14 mouse cellular contexts compared by ENCODE assay signal in genomic region chr4:120674775-120675451, GRCm38 (mm10). TPM values are rescaled to one million over a fixed set of nuclear protein-coding genes. Genes with fewer than 3 reads are reported as not detected.
DNase-seq lines count a peak whose midpoint lies in the region; ATAC-seq and TF ChIP-seq lines count a peak whose summit lies in the region.
"Had no signal": no experiment of that assay in that cellular context is flagged by ENCODE, and none has a peak within 500 bp of the region (broad histone marks: within the 10 kb centered on the region; RNA-seq: fewer than 3 reads in every experiment).

No protein-coding gene starts in this region.

- no peak for TF ChIP-seq CTCF in left cerebral cortex, adult 2 months (IDR thresholded peaks at IDR 0.05)

- ATAC-seq in lung, embryonic 15.5 days (ENCODE audit: borderline replicate concordance, extremely low read depth, low FRiP score, low TSS enrichment), result peak; percentile 59; the same call in 1 of the 2 replicates
- peak; percentile 89 for ATAC-seq in erythroblast, adult 5-6 weeks (replicated peaks; ENCODE audit: low FRiP score, poor library complexity, severe bottlenecking)
- peak; percentile 99 for ATAC-seq in liver, embryonic 16.5 days (ENCODE audit: low read depth)
- peak; percentile 56; the same call in 1 of the 2 replicates for ATAC-seq in stomach, embryonic 16.5 days (ENCODE audit: insufficient read depth, low FRiP score)
- ATAC-seq in forebrain, embryonic 12.5 days (ENCODE audit: low FRiP score), result no peak
- ATAC-seq: hindbrain, embryonic 16.5 days had no signal

- H3K4me3 ChIP-seq in lung, embryonic 15.5 days, result no peak overlapping the region
- H3K4me3 ChIP-seq in liver, embryonic 16.5 days (ENCODE audit: low read depth, low read length), result no peak overlapping the region
- H3K4me3 ChIP-seq in stomach, embryonic 16.5 days (replicated peaks; ENCODE audit: low read length), result no peak overlapping the region
- H3K4me3 ChIP-seq in forebrain, embryonic 12.5 days (replicated peaks), result no peak overlapping the region
- no peak overlapping the region for H3K4me3 ChIP-seq in left cerebral cortex, adult 2 months
- H3K4me3 ChIP-seq: myocyte had no signal

- H3K27me3 ChIP-seq in lung, embryonic 15.5 days, result 0 out of 2 replicates have a peak, but pooled peaks cover 4% of the 10 kb centered on the region
- H3K27me3 ChIP-seq in liver, embryonic 16.5 days (ENCODE audit: control insufficient read depth, insufficient read depth, low read depth, low read length), result no peaks in the 10 kb centered on the region
- H3K27me3 ChIP-seq in stomach, embryonic 16.5 days (ENCODE audit: control insufficient read depth, insufficient read depth, low read length), result no peaks in the 10 kb centered on the region
- peaks cover 18% of the 10 kb centered on the region for H3K27me3 ChIP-seq in forebrain, embryonic 12.5 days
- H3K27me3 ChIP-seq: CH12.LX had no signal

- H3K36me3 ChIP-seq in lung, embryonic 15.5 days, result no peaks in the 10 kb centered on the region
- H3K36me3 ChIP-seq in liver, embryonic 16.5 days (ENCODE audit: control insufficient read depth, insufficient read depth), result no peaks in the 10 kb centered on the region
- H3K36me3 ChIP-seq in stomach, embryonic 16.5 days (ENCODE audit: control insufficient read depth, insufficient read depth, low read length), result no peaks in the 10 kb centered on the region
- no peaks in the 10 kb centered on the region for H3K36me3 ChIP-seq in forebrain, embryonic 12.5 days (replicated peaks)

- no peak overlapping the region for H3K27ac ChIP-seq in lung, embryonic 15.5 days
- peak overlapping the region; percentile 92 for H3K27ac ChIP-seq in liver, embryonic 16.5 days (ENCODE audit: low read length)
- H3K27ac ChIP-seq in stomach, embryonic 16.5 days (ENCODE audit: low read length), result no peak overlapping the region
- no peak overlapping the region for H3K27ac ChIP-seq in forebrain, embryonic 12.5 days
- no peak overlapping the region for H3K27ac ChIP-seq in left cerebral cortex, adult 2 months
- H3K27ac ChIP-seq: kidney, postnatal 0 days had no signal

- no peak for DNase-seq in lung, postnatal 10 days
- DNase-seq in layer of hippocampus, adult 9-10 months (ENCODE audit: low spot score), result no peak
- no peak for DNase-seq in left cerebral cortex, adult 2 months (ENCODE audit: extremely low spot score in 1 of 2, low spot score in 2 of 2)
- DNase-seq: adrenal gland, adult 2 months; right cerebral cortex, postnatal 25 days had no signal

- no peak overlapping the region for H3K4me2 ChIP-seq in lung, embryonic 15.5 days
- peak overlapping the region; percentile 51 for H3K4me2 ChIP-seq in liver, embryonic 16.5 days (ENCODE audit: low read depth, low read length)
- H3K4me2 ChIP-seq in stomach, embryonic 16.5 days (ENCODE audit: low read depth, low read length), result no peak overlapping the region
- H3K4me2 ChIP-seq in forebrain, embryonic 12.5 days, result no peak overlapping the region

- WGBS in lung, embryonic 15.5 days, result 65% methylated on average over 8 of the region's 8 CpGs
- 18% methylated on average over 8 of the region's 8 CpGs for WGBS in liver, embryonic 16.5 days (ENCODE audit: insufficient replicate concordance)
- WGBS in stomach, embryonic 16.5 days, result 57% methylated on average over 8 of the region's 8 CpGs
- 80% methylated on average over 8 of the region's 8 CpGs for WGBS in forebrain, embryonic 12.5 days

- intact Hi-C loops in left cerebral cortex, adult 2 months (cut with DNase I), result no loop called here

- H3K9me3 ChIP-seq in lung, embryonic 15.5 days, result no peaks in the 10 kb centered on the region
- H3K9me3 ChIP-seq in liver, embryonic 16.5 days (replicated peaks; ENCODE audit: control insufficient read depth, low read length), result no peaks in the 10 kb centered on the region
- H3K9me3 ChIP-seq in stomach, embryonic 16.5 days (replicated peaks; ENCODE audit: control insufficient read depth, low read length), result no peaks in the 10 kb centered on the region
- H3K9me3 ChIP-seq in forebrain, embryonic 12.5 days, result no peaks in the 10 kb centered on the region

- H3K9ac ChIP-seq in lung, embryonic 15.5 days, result no peak overlapping the region
- H3K9ac ChIP-seq in liver, embryonic 16.5 days (ENCODE audit: low read depth, low read length), result peak overlapping the region; percentile 46
- H3K9ac ChIP-seq in stomach, embryonic 16.5 days (ENCODE audit: low read length), result no peak overlapping the region
- no peak overlapping the region for H3K9ac ChIP-seq in forebrain, embryonic 12.5 days

- no peaks in the 10 kb centered on the region for H3K4me1 ChIP-seq in lung, embryonic 15.5 days
- peaks cover 51% of the 10 kb centered on the region for H3K4me1 ChIP-seq in liver, embryonic 16.5 days (ENCODE audit: control insufficient read depth, low read depth, low read length)
- H3K4me1 ChIP-seq in stomach, embryonic 16.5 days (ENCODE audit: control insufficient read depth, insufficient read depth, low read length), result no peaks in the 10 kb centered on the region
- no peaks in the 10 kb centered on the region for H3K4me1 ChIP-seq in forebrain, embryonic 12.5 days

RNA-seq across cellular contexts. Expression of gene Cited4, which starts 8.5 kb away (rescaled TPM):
- polyA plus RNA-seq in lung, embryonic 15.5 days (2015; fragmentation: Nextera tagmentation; extraction: Ambion mirVana), result 2.1 and 2.5 TPM in 2 replicates
- 1.7 and 2.5 TPM in 2 replicates for total RNA-seq in erythroblast, adult 5-6 weeks (2015; ENCODE audit: low replicate concordance)
- 5.4 and 7.0 TPM in 2 replicates for total RNA-seq in erythroblast, adult 5-6 weeks (2017; ENCODE audit: low replicate concordance)
- 44.1 and 44.3 TPM in 2 replicates for polyA plus RNA-seq in liver, embryonic 16.5 days (2015; fragmentation: Nextera tagmentation; extraction: Ambion mirVana)
- 3.0 and 4.0 TPM in 2 replicates for polyA plus RNA-seq in stomach, embryonic 16.5 days (2015; fragmentation: Nextera tagmentation; extraction: Ambion mirVana)
- polyA plus RNA-seq in forebrain, embryonic 12.5 days (2016; fragmentation: Nextera tagmentation; extraction: Ambion mirVana), result 4.2 and 4.8 TPM in 2 replicates
- total RNA-seq in left cerebral cortex, adult 2 months (2021), result 10 to 100 TPM; 17.9 to 20.2 TPM
- polyA plus RNA-seq: myocyte had no signal
